Mouse (Mus musculus) erythroblast, embryonic 14.5 days (primary cell): ENCODE data around the gene Ass1.

Experiments used
- GATA1 ChIP-seq: IDR thresholded peaks from 2 replicates; pipeline ENCODE4 v1.6.1; 2012; ENCODE audit warnings: low read length, inconsistent platforms, mixed read lengths
- TAL1 ChIP-seq: IDR thresholded peaks from 3 replicates; pipeline ENCODE4 v1.6.1; 2012; ENCODE audit warnings: low read length, inconsistent platforms, mixed read lengths

- TF ChIP-seq GATA1 (no peak), TAL1 (no peak)
Observed at GRCm38 (mm10) chr2:31439576-31439975, 30.4 kb upstream of the Ass1 start.
